Mouse (Mus musculus) erythroblast, embryonic 14.5 days (primary cell): Measurements from ENCODE around the gene Nrxn3. TPM values are rescaled to one million over a fixed set of nuclear protein-coding genes. Genes with fewer than 3 reads are reported as not detected.

Experiments
- H3K27me3 ChIP-seq: 2 replicates; pipeline ENCODE4 v1.6.1; 2012; ENCODE audit warnings: inconsistent platforms; ENCODE audit not compliant: control insufficient read depth
- H3K36me3 ChIP-seq: 2 replicates; pipeline ENCODE4 v1.6.1; 2012; ENCODE audit warnings: mild to moderate bottlenecking, inconsistent platforms; ENCODE audit not compliant: control insufficient read depth
- H3K4me1 ChIP-seq: 2 replicates; pipeline ENCODE4 v1.6.1; 2012; ENCODE audit warnings: inconsistent platforms; ENCODE audit not compliant: control insufficient read depth
- H3K4me3 ChIP-seq: replicated peaks from 2 replicates; pipeline ENCODE3; 2012; ENCODE audit warnings: moderate library complexity, mild to moderate bottlenecking, inconsistent platforms
- H3K9me3 ChIP-seq: 2 replicates; pipeline ENCODE4 v1.6.1; 2012; ENCODE audit warnings: low read length, inconsistent platforms, mixed read lengths; ENCODE audit not compliant: control insufficient read depth
- GATA1 ChIP-seq: IDR thresholded peaks from 2 replicates; pipeline ENCODE4 v1.6.1; 2012; ENCODE audit warnings: low read length, inconsistent platforms, mixed read lengths
- TAL1 ChIP-seq: IDR thresholded peaks from 3 replicates; pipeline ENCODE4 v1.6.1; 2012; ENCODE audit warnings: low read length, inconsistent platforms, mixed read lengths
- polyA plus RNA-seq: library from polyadenylated mRNA; stranded (reverse); fragments of >175 nt; gene quantifications from 2 replicates; pipeline ENCODE4 v1.2.3, GENCODE M21; 2012

Nrxn3 gene
- polyA plus RNA-seq, 1 experiment, result not detected

DNA sequence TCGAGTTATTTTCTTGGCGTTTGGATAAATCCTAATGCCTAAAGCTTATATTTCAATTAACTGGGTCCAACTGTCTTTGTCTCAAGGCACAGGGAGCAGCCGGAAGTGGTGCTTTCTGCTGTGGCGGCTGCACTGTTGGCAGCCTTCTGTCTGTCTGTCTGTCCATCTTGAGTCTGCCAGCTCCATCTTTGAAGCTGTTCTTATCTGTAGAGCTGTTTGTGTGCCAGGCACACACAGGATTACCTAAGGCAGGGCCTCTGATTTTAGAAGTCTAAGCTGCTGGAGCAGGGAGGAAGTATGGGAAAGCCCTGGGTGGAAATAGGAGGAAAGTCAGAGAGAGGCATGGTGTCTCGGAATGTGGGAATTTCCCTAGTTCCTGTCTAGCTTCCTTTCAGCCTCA, 262.1 kb downstream of the Nrxn3 start:
- Histone ChIP-seq H3K9me3 (no peaks in the 10 kb centered on the region), H3K4me3 (peak overlapping the region; percentile 51), H3K27me3 (peaks cover 16% of the 10 kb centered on the region), H3K36me3 (no peaks in the 10 kb centered on the region; the same call in 1 of the 2 replicates), H3K4me1 (peaks cover 79% of the 10 kb centered on the region)
- TF ChIP-seq GATA1, result no peak; the same call in 1 of the 2 replicates

DNA sequence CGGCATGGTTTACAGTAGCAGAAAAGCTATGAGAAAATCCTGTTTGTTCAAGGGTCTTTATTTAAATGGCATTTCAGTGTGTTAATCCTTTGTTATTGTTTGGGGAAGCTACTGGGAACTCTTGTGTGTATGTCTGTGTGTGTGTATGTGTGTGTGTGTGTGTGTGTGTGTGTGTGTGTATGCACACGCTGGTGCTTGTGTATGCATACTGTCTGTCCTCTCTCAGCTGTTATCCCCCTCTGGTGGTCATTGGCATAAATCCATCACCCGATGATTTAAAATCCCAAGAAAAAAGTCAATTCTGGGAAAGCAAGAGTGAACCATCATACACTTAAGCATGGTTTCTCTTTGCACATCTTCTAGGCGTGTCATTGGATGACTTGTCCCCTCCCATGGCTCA, 264.4 kb downstream of the Nrxn3 start:
- no peaks in the 10 kb centered on the region; the same call in 1 of the 2 replicates for H3K36me3 ChIP-seq
- no peak overlapping the region for H3K4me3 ChIP-seq
- peaks cover 69% of the 10 kb centered on the region for H3K4me1 ChIP-seq
- H3K9me3 ChIP-seq, result no peaks in the 10 kb centered on the region
- H3K27me3 ChIP-seq, result peaks cover 23% of the 10 kb centered on the region
- no peak for TF ChIP-seq TAL1
- TF ChIP-seq GATA1, result no peak

DNA sequence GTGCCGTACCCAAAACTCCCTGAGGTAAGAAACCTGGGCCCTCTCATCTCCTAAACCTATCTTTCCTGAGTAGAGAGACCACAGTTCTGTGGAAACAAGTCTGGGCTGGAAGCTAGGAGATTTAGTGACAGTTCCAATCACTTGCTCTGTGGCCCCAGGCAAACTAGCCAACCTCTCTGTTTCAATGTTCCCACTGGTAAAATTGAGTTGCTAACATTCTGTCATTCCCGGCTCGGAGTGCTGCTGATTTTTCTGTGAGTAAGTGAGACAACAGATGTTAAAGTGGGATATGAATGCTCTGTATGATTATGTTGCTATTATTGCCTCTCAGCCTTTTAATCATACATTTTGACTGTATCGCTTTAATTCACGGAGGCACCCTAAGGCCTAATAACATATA, 268.1 kb downstream of the Nrxn3 start:
- H3K36me3 ChIP-seq, result no peaks in the 10 kb centered on the region
- TF ChIP-seq GATA1 (no peak), TAL1 (no peak)

DNA sequence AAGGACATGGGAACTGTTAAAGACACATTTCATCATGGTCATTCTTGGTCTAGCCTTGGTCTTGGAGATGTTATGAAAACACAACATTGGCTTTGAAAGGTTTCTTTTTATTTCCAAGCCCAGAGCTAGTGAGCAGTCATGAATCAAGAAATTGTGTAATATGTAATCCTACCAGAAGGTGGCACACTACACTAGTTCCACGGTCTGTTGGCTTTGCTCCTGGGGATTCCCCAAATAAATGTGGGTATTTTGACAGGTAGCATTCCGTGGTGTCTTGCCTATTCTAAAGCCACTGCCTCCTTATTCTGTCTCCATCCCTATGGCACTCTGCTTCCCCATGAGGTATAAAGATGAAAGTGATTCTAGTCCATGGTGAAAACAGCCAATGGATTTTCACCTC, 269.5 kb downstream of the Nrxn3 start:
- TF ChIP-seq TAL1 (no peak), GATA1 (no peak)
- Histone ChIP-seq H3K36me3 (no peaks in the 10 kb centered on the region), H3K27me3 (peaks cover 23% of the 10 kb centered on the region), H3K9me3 (no peaks in the 10 kb centered on the region), H3K4me3 (no peak overlapping the region), H3K4me1 (peaks cover 21% of the 10 kb centered on the region)

More for the DNA sequence above, 268.1 kb downstream of the Nrxn3 start:
- Histone ChIP-seq H3K9me3 (no peaks in the 10 kb centered on the region), H3K27me3 (peaks cover 23% of the 10 kb centered on the region), H3K4me3 (no peak overlapping the region), H3K4me1 (peaks cover 35% of the 10 kb centered on the region)

DNA sequence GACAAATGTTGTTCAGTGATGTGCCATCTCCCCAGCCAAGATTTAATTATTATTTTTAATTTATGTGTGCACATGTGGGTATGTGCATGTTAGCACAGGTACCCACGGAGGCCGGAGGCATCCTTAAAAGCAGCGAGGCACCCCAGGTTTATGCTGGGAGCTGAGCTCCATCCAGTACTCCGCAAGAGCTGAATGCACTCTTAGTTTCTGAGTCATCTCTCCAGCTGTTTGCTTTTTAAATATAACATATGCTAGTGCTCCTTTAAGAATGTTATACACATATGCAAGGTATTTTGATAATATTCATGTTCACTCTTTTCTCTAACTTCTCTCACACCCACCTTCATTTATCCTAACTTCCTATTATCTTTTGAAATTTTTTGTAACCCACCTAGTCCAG, 271.1 kb downstream of the Nrxn3 start:
- peaks cover 16% of the 10 kb centered on the region for H3K27me3 ChIP-seq
- H3K9me3 ChIP-seq, result no peaks in the 10 kb centered on the region
- H3K4me1 ChIP-seq, result peaks cover 6% of the 10 kb centered on the region
- TF ChIP-seq GATA1, result no peak
- TF ChIP-seq TAL1, result no peak
- no peaks in the 10 kb centered on the region for H3K36me3 ChIP-seq
- no peak overlapping the region for H3K4me3 ChIP-seq

DNA sequence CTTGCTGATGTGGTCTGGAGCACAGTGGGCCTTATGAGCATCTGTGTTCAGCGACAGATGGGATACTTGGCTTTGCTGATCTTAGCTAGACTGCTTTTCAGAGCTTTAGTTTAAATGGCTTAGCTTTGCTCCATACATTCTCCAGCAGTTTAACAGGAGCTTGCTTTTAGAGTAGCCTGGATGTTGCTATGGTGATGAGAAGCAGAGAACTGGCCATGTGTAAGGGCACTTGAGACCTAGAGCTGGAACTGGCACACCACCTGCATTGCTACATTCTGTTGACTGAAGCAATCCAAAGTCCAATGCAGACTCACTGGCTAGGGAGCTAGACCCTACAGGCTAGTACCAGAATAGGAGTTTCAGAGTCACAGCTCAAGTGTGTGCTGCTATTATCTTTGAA, 293.8 kb downstream of the Nrxn3 start:
- H3K4me1 ChIP-seq, result no peaks in the 10 kb centered on the region
- H3K9me3 ChIP-seq, result no peaks in the 10 kb centered on the region
- TF ChIP-seq GATA1 (no peak), TAL1 (no peak)

DNA sequence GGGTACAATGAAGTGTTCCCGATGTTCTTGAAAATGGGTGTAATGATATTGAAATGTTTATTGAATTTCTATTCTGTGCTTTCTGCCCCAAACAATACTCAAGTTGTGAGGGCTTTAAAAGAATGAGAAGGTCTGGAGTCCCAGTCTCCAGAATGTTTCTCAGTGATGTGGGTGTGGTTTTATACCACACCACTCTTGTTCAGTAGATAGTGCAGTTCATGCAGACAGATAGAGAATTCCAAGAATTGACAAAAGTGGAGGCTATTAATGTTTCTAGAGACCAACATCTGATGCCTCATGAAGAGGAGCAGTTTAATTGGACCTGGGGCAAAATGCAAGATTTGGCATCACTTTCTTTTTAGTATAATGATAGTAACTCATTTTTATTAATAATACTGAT, 302.5 kb downstream of the Nrxn3 start:
- no peak for TF ChIP-seq TAL1
- no peak for TF ChIP-seq GATA1
- H3K9me3 ChIP-seq, result no peaks in the 10 kb centered on the region
- H3K4me1 ChIP-seq, result no peaks in the 10 kb centered on the region
- H3K4me3 ChIP-seq, result no peak overlapping the region
- no peaks in the 10 kb centered on the region for H3K27me3 ChIP-seq
- H3K36me3 ChIP-seq, result no peaks in the 10 kb centered on the region

More for the DNA sequence above, 293.8 kb downstream of the Nrxn3 start:
- Histone ChIP-seq H3K27me3 (no peaks in the 10 kb centered on the region), H3K4me3 (no peak overlapping the region), H3K36me3 (no peaks in the 10 kb centered on the region)

DNA sequence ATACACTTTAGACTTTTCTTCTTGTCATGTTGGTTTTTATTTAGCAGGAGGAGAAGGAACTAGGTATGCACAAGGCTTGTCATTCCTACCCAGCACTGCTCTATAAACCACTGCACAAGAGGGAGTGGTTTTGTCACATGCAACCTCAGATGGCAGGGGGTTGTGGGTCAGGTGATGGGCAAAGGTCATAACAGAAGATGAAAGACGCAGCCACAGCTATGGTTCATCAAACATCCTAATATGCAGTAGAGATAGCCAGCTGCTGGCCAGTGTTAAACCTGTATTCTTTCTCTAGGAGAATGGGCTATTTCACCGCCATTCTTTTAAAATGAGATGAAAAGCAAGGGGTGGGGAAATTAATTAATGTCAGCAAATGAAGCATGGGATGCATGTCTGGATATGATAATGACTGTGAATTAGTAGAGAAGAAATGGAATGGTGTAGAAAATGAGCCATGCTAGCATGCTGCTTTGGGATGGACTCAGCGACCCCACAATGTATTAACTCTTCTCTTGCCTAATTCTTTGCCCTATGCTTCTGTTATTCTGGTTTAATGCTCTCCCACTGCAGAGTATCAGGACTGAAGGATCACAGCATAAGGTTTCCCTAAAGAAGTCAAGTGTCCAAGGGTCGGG, 313.4 kb downstream of the Nrxn3 start:
- Histone ChIP-seq H3K4me1 (no peaks in the 10 kb centered on the region), H3K36me3 (no peaks in the 10 kb centered on the region), H3K4me3 (no peak overlapping the region), H3K27me3 (no peaks in the 10 kb centered on the region), H3K9me3 (no peaks in the 10 kb centered on the region)
- no peak for TF ChIP-seq GATA1
- no peak for TF ChIP-seq TAL1

DNA sequence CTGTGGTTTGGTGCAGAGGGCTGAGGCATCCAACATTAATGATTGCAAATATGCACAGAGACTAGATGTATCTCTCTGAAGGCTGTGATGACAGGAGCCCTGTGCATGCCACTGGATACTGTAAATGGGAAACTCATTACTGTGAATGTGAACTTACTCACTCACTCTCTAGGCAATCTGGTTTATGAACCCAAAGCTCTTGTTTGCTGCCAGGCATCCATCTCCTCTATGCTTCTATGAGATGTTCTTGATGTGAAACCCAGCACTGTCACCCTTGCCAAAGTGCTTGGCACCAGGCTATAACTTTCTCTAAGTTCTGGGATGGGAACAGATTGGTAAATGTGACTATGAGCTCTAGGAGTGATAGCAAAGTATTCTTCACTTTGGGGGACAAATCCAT, 317.5 kb downstream of the Nrxn3 start:
- H3K4me1 ChIP-seq, result no peaks in the 10 kb centered on the region
- no peaks in the 10 kb centered on the region for H3K27me3 ChIP-seq
- no peaks in the 10 kb centered on the region for H3K9me3 ChIP-seq
- H3K36me3 ChIP-seq, result no peaks in the 10 kb centered on the region
- no peak overlapping the region for H3K4me3 ChIP-seq
- TF ChIP-seq TAL1 (no peak), GATA1 (no peak)

DNA sequence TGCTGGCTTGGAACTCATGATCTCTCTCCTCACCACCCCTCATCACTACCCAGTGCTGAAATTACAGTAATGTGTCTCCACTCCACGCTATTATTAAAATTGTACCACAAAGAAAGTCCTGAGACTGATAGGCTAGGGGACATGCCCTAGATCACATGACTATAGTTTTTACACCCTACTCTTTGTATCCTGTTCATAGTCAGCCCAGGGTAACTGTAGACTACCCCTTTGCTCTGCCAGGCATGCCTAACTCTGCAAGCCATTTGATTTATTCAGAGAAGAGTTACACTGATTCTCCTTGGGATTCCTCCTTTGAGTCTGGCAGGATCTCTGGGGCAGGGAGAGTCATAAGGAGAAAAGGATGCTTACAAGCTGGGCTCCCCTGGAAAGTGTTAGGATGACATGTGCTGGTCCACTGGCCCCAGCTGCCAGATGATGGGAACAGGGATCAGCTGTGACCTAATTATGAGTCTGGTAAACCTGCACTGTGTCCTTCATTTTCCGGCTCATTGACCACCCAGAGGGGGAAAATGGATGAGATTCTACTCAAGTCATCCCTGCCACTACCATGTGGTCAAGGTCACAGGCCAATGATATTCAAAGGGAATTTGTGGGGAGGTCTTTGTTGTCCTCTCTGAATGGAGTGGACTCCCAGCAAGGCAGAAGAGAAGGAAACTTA, 318.9 kb downstream of the Nrxn3 start:
- H3K36me3 ChIP-seq, result no peaks in the 10 kb centered on the region
- no peak overlapping the region for H3K4me3 ChIP-seq
- no peaks in the 10 kb centered on the region for H3K9me3 ChIP-seq
- H3K27me3 ChIP-seq, result no peaks in the 10 kb centered on the region
- TF ChIP-seq TAL1, result no peak
- TF ChIP-seq GATA1, result no peak
- H3K4me1 ChIP-seq, result no peaks in the 10 kb centered on the region
